ENCODE assay signal across 14 mouse cellular contexts in genomic region chr1:128372143-128372860, GRCm38 (mm10). TPM values are rescaled to one million over a fixed set of nuclear protein-coding genes. Genes with fewer than 3 reads are reported as not detected.
DNase-seq lines count a peak whose midpoint lies in the region; ATAC-seq and TF ChIP-seq lines count a peak whose summit lies in the region.
"Had no signal": no experiment of that assay in that cellular context is flagged by ENCODE, and none has a peak within 500 bp of the region (broad histone marks: within the 10 kb centered on the region; RNA-seq: fewer than 3 reads in every experiment).

No protein-coding gene starts in this region.

- peak; percentile 85 for TF ChIP-seq CTCF in layer of hippocampus, adult 2 months (conservative IDR thresholded peaks at IDR 0.05)

- WGBS in embryonic facial prominence, embryonic 11.5 days: 87% methylated on average over 7 of the region's 7 CpGs
- 86% methylated on average over 7 of the region's 7 CpGs for WGBS in embryonic facial prominence, embryonic 10.5 days

- H3K36me3 ChIP-seq in embryonic facial prominence, embryonic 11.5 days (replicated peaks; ENCODE audit: control insufficient read depth, insufficient read depth, low read depth, low read length): no peaks in the 10 kb centered on the region
- peaks cover 72% of the 10 kb centered on the region for H3K36me3 ChIP-seq in embryonic facial prominence, embryonic 10.5 days (replicated peaks)

- DNase-seq in embryonic facial prominence, embryonic 11.5 days (ENCODE audit: low spot score): peak; percentile 52
- no peak for DNase-seq in embryonic facial prominence, embryonic 10.5 days (ENCODE audit: low spot score)
- no peak for DNase-seq in layer of hippocampus, adult 2 months (ENCODE audit: low spot score in 2 of 2)
- DNase-seq in layer of hippocampus, adult 11-12 months (ENCODE audit: low spot score): no peak
- peak; percentile 21 for DNase-seq in CD4-positive helper T cell, adult 2 months (ENCODE audit: low read depth, low spot score)
- peak; percentile 42 for DNase-seq in embryo, embryonic 11 days
- DNase-seq in natural killer cell, adult 2 months (ENCODE audit: low spot score in 2 of 2): no peak
- no peak for DNase-seq in gastrocnemius, postnatal 10 days
- DNase-seq: B cell, adult 2 months had no signal

- H3K27ac ChIP-seq in embryonic facial prominence, embryonic 11.5 days (replicated peaks; ENCODE audit: low read depth, low read length): no peak overlapping the region
- no peak overlapping the region for H3K27ac ChIP-seq in embryonic facial prominence, embryonic 10.5 days (replicated peaks)
- H3K27ac ChIP-seq in layer of hippocampus, adult 2 months: no peak overlapping the region
- H3K27ac ChIP-seq: kidney, embryonic 15.5 days; limb, embryonic 13.5 days; midbrain, embryonic 13.5 days; stomach, embryonic 15.5 days had no signal

- no peak overlapping the region for H3K4me3 ChIP-seq in embryonic facial prominence, embryonic 11.5 days (ENCODE audit: low read depth, low read length)
- no peak overlapping the region for H3K4me3 ChIP-seq in embryonic facial prominence, embryonic 10.5 days
- H3K4me3 ChIP-seq in layer of hippocampus, adult 2 months: no peak overlapping the region
- H3K4me3 ChIP-seq: kidney, embryonic 15.5 days; limb, embryonic 13.5 days; midbrain, embryonic 13.5 days; stomach, embryonic 15.5 days had no signal

- no peak overlapping the region for H3K4me2 ChIP-seq in embryonic facial prominence, embryonic 11.5 days (ENCODE audit: low read depth, low read length)
- H3K4me2 ChIP-seq: kidney, embryonic 15.5 days; limb, embryonic 13.5 days; midbrain, embryonic 13.5 days; stomach, embryonic 15.5 days had no signal

- ATAC-seq in embryonic facial prominence, embryonic 11.5 days (replicated peaks; ENCODE audit: insufficient number of reproducible peaks, low FRiP score, low TSS enrichment, low read depth): no peak
- ATAC-seq: activated CD4-positive, CD25-positive, alpha-beta regulatory T cell, adult 4 months; midbrain, embryonic 13.5 days had no signal

- no peaks in the 10 kb centered on the region for H3K27me3 ChIP-seq in embryonic facial prominence, embryonic 11.5 days (ENCODE audit: control insufficient read depth, insufficient read depth, low read length)
- H3K27me3 ChIP-seq in embryonic facial prominence, embryonic 10.5 days (replicated peaks; ENCODE audit: low read depth, poor library complexity, severe bottlenecking): no peaks in the 10 kb centered on the region
- H3K27me3 ChIP-seq: kidney, embryonic 15.5 days; limb, embryonic 13.5 days; midbrain, embryonic 13.5 days; stomach, embryonic 15.5 days had no signal

- H3K9me3 ChIP-seq in embryonic facial prominence, embryonic 11.5 days (replicated peaks; ENCODE audit: control insufficient read depth, low read length): no peaks in the 10 kb centered on the region
- H3K9me3 ChIP-seq in embryonic facial prominence, embryonic 10.5 days: no peaks in the 10 kb centered on the region
- H3K9me3 ChIP-seq: kidney, embryonic 15.5 days; midbrain, embryonic 13.5 days; stomach, embryonic 15.5 days had no signal

- no peak overlapping the region for H3K9ac ChIP-seq in embryonic facial prominence, embryonic 11.5 days (replicated peaks; ENCODE audit: low read length)
- H3K9ac ChIP-seq: kidney, embryonic 15.5 days; limb, embryonic 13.5 days; midbrain, embryonic 13.5 days; stomach, embryonic 15.5 days had no signal

- H3K4me1 ChIP-seq in embryonic facial prominence, embryonic 11.5 days (ENCODE audit: control insufficient read depth, insufficient read depth, low read length): no peaks in the 10 kb centered on the region
- H3K4me1 ChIP-seq in embryonic facial prominence, embryonic 10.5 days: no peaks in the 10 kb centered on the region
- H3K4me1 ChIP-seq: kidney, embryonic 15.5 days; limb, embryonic 13.5 days; midbrain, embryonic 13.5 days; stomach, embryonic 15.5 days had no signal

RNA-seq across cellular contexts. Expression of gene Mcm6, which starts 12.8 kb away (rescaled TPM):
- 347 and 357 TPM in 2 replicates for polyA plus RNA-seq in embryonic facial prominence, embryonic 11.5 days (2014; fragmentation: Nextera tagmentation; extraction: Ambion mirVana)
- 308 and 329 TPM in 2 replicates for polyA plus RNA-seq in embryonic facial prominence, embryonic 10.5 days (2016; fragmentation: Nextera tagmentation; extraction: Ambion mirVana)
- 10 to 100 TPM; 17.6 to 23.4 TPM for total RNA-seq in layer of hippocampus, adult 2 months (2021)
- 10 to 100 TPM; 15.3 to 22.4 TPM for total RNA-seq in gastrocnemius, postnatal 10 days (2021)

RNA-seq across cellular contexts. Expression of gene Lct, which starts 44.2 kb away (rescaled TPM):
- 0.07 and 0.18 TPM in 2 replicates for polyA plus RNA-seq in embryonic facial prominence, embryonic 11.5 days (2014; fragmentation: Nextera tagmentation; extraction: Ambion mirVana)
- 0.31 and 0.55 TPM in 2 replicates for polyA plus RNA-seq in embryonic facial prominence, embryonic 10.5 days (2016; fragmentation: Nextera tagmentation; extraction: Ambion mirVana)
- total RNA-seq in layer of hippocampus, adult 2 months (2021): 10 to 100 TPM; 58.4 to 74.2 TPM
- under 1 TPM; 0.09 to 0.14 TPM for total RNA-seq in gastrocnemius, postnatal 10 days (2021)

RNA-seq across cellular contexts. Expression of gene Dars, which starts 44.9 kb away (rescaled TPM):
- polyA plus RNA-seq in embryonic facial prominence, embryonic 11.5 days (2014; fragmentation: Nextera tagmentation; extraction: Ambion mirVana): 123 and 126 TPM in 2 replicates
- polyA plus RNA-seq in embryonic facial prominence, embryonic 10.5 days (2016; fragmentation: Nextera tagmentation; extraction: Ambion mirVana): 168 and 182 TPM in 2 replicates
- total RNA-seq in layer of hippocampus, adult 2 months (2021): 10 to 100 TPM; 66.3 to 68.0 TPM
- 10 to 100 TPM; 74.8 to 75.2 TPM for total RNA-seq in gastrocnemius, postnatal 10 days (2021)

Comparison
In these comparisons a context has a peak if more than half of its experiments do, and no peak if none do; other contexts are left out.
1. DNase-seq: peak in embryonic facial prominence, embryonic 11.5 days (single experiment), CD4-positive helper T cell, adult 2 months (single experiment) and embryo, embryonic 11 days (single experiment); none in embryonic facial prominence, embryonic 10.5 days (single experiment), layer of hippocampus, adult 2 months (0 of 2), layer of hippocampus, adult 11-12 months (single experiment), natural killer cell, adult 2 months (0 of 2) and gastrocnemius, postnatal 10 days (single experiment).
2. RNA of gene Lct, which starts 44.2 kb away (total RNA-seq): 58.4 to 74.2 TPM in layer of hippocampus, adult 2 months; 0.09 to 0.14 TPM in gastrocnemius, postnatal 10 days; every median in the first group is over 10 times any median in the second.